Mouse (Mus musculus): Measurements from ENCODE around the gene Csnk2a1.

DNA sequence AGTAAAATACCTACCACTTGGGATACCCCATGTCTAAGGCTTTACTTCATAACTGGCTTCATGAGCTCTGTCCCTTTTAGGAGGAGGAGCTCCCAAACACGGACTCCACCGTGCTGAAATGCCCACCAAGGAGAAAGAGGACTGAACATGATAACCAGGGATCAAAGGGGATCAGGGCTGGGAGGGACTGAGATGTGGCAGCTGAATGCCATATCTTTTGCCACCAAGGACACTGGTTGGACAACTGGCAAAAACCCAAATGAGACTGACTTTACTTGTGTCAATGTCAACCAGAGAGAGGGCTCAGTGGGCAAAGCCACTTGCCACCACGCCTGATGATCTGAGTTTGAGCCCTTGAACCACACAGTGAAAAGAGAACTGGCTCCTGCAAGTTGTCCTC lies 98.2 kb downstream of the Csnk2a1 start:
- TF ChIP-seq CTCF (IDR thresholded peaks at IDR 0.05): no peak
- TF ChIP-seq EP300 (IDR thresholded peaks at IDR 0.05): no peak

Measured in lung, postnatal 0 days (tissue).